Mouse (Mus musculus) limb, embryonic 11.5 days (tissue): ENCODE data around the gene Cygb. TPM values are rescaled to one million over a fixed set of nuclear protein-coding genes. Genes with fewer than 3 reads are reported as not detected.

Experiments
- ATAC-seq: fragments of 200-750 bp; cut with Nextera tagmentation; 2 replicates; pipeline ENCODE4 v1.8.0; 2017; ENCODE audit warnings: low read depth; ENCODE audit not compliant: insufficient number of reproducible peaks, low FRiP score, low TSS enrichment
- DNase-seq: peaks from one replicate; pipeline ENCODE4 v3.0.0-alpha.2; 2015; ENCODE audit warnings: low spot score
- H3K27ac ChIP-seq: fragments of 300-500 bp; sonication (generic); replicated peaks from 2 replicates; pipeline ENCODE4 v1.5.1; 2014; ENCODE audit warnings: low read depth, mild to moderate bottlenecking, low read length
- H3K27me3 ChIP-seq: fragments of 300-500 bp; sonication (generic); 2 replicates; pipeline ENCODE4 v1.6.1; 2014; ENCODE audit warnings: mild to moderate bottlenecking, low read length, mixed read lengths; ENCODE audit not compliant: control insufficient read depth, insufficient read depth
- H3K36me3 ChIP-seq: fragments of 300-500 bp; sonication (generic); 2 replicates; pipeline ENCODE4 v1.6.1; 2014; ENCODE audit warnings: mild to moderate bottlenecking, low read length, moderate library complexity, mixed read lengths; ENCODE audit not compliant: control insufficient read depth, insufficient read depth
- H3K4me1 ChIP-seq: fragments of 300-500 bp; sonication (generic); 2 replicates; pipeline ENCODE4 v1.6.1; 2014; ENCODE audit warnings: low read length, mixed read lengths; ENCODE audit not compliant: control insufficient read depth, insufficient read depth
- H3K4me2 ChIP-seq: fragments of 300-500 bp; sonication (generic); 2 replicates; pipeline ENCODE4 v1.6.1; 2014; ENCODE audit warnings: low read depth, mild to moderate bottlenecking, moderate library complexity; ENCODE audit not compliant: severe bottlenecking
- H3K4me3 ChIP-seq: fragments of 300-500 bp; sonication (generic); 2 replicates; pipeline ENCODE4 v1.5.1; 2014; ENCODE audit warnings: low read depth, low read length
- H3K9ac ChIP-seq: fragments of 300-500 bp; sonication (generic); 2 replicates; pipeline ENCODE4 v1.6.1; 2014; ENCODE audit warnings: mild to moderate bottlenecking, low read length
- H3K9me3 ChIP-seq: fragments of 300-500 bp; sonication (generic); 2 replicates; pipeline ENCODE4 v1.6.1; 2016; ENCODE audit warnings: low read length; ENCODE audit not compliant: control insufficient read depth
- WGBS: fragments of 180-500 bp; shearing (Covaris S2); extraction: QIAGEN DNeasy Blood & Tissue Kit; methylation state at CpG from one replicate; pipeline ENCODE4 v1.1.7; 2014; 5-methylcytosine and 5-hydroxymethylcytosine counted together
- polyA plus RNA-seq: library from polyadenylated mRNA; unstranded; fragments of >200 nt; fragmentation: Nextera tagmentation; extraction: Ambion mirVana; gene quantifications from 2 replicates; pipeline ENCODE4 v1.2.1, GENCODE M21; 2014

The Cygb gene
- polyA plus RNA-seq, 1 experiment from 2014 or later = 2.3 TPM

- 43% methylated on average over 18 of the region's 18 CpGs for WGBS
- ATAC-seq = no peak
Observed at GRCm38 (mm10) chr11:116690701-116691575, 36.8 kb upstream of the Cygb start.

GRCm38 (mm10) chr11:116689622-116690021 lies 35.5 kb upstream of the Cygb start:
- no peak overlapping the region for H3K4me2 ChIP-seq
- no peak overlapping the region for H3K27ac ChIP-seq
- 95% methylated on average over 10 of the region's 10 CpGs for WGBS
- H3K4me1 ChIP-seq = peaks cover 4% of the 10 kb centered on the region
- no peak overlapping the region for H3K4me3 ChIP-seq
- no peaks in the 10 kb centered on the region for H3K36me3 ChIP-seq
- ATAC-seq (no peak), DNase-seq (no peak)
- no peak overlapping the region for H3K9ac ChIP-seq
- peaks cover 12% of the 10 kb centered on the region for H3K27me3 ChIP-seq
- no peaks in the 10 kb centered on the region for H3K9me3 ChIP-seq

More at GRCm38 (mm10) chr11:116690701-116691575, 36.8 kb upstream of the Cygb start:
- H3K36me3 ChIP-seq = no peaks in the 10 kb centered on the region
- no peaks in the 10 kb centered on the region for H3K9me3 ChIP-seq
- H3K4me1 ChIP-seq = peaks cover 9% of the 10 kb centered on the region
- no peak for DNase-seq
- H3K27ac ChIP-seq = no peak overlapping the region
- no peak overlapping the region for H3K9ac ChIP-seq
- no peak overlapping the region for H3K4me3 ChIP-seq
- H3K4me2 ChIP-seq = no peak overlapping the region
- peaks cover 22% of the 10 kb centered on the region for H3K27me3 ChIP-seq

- no peak overlapping the region for H3K27ac ChIP-seq
- no peaks in the 10 kb centered on the region for H3K9me3 ChIP-seq
- H3K4me3 ChIP-seq = no peak overlapping the region
- H3K9ac ChIP-seq = no peak overlapping the region; the same call in 1 of the 2 replicates
- no peaks in the 10 kb centered on the region for H3K36me3 ChIP-seq
- H3K4me1 ChIP-seq = no peaks in the 10 kb centered on the region
- ATAC-seq (no peak), DNase-seq (no peak)
- H3K27me3 ChIP-seq = no peaks in the 10 kb centered on the region
- WGBS = 80% methylated on average over 8 of the region's 8 CpGs
- H3K4me2 ChIP-seq = no peak overlapping the region
Observed at GRCm38 (mm10) chr11:116687897-116688296, 33.8 kb upstream of the Cygb start.

GRCm38 (mm10) chr11:116685729-116686128 lies 31.6 kb upstream of the Cygb start:
- H3K4me3 ChIP-seq = no peak overlapping the region
- no peaks in the 10 kb centered on the region for H3K27me3 ChIP-seq
- DNase-seq (no peak), ATAC-seq (no peak)
- no peak overlapping the region for H3K4me2 ChIP-seq
- H3K4me1 ChIP-seq = no peaks in the 10 kb centered on the region
- H3K9ac ChIP-seq = no peak overlapping the region
- 80% methylated on average over 9 of the region's 9 CpGs for WGBS
- no peak overlapping the region for H3K27ac ChIP-seq
- no peaks in the 10 kb centered on the region for H3K9me3 ChIP-seq
- peaks cover 3% of the 10 kb centered on the region; the same call in 1 of the 2 replicates for H3K36me3 ChIP-seq

- Histone ChIP-seq H3K4me3 (no peak overlapping the region), H3K9ac (no peak overlapping the region), H3K4me1 (no peaks in the 10 kb centered on the region), H3K36me3 (peaks cover 3% of the 10 kb centered on the region; the same call in 1 of the 2 replicates), H3K27me3 (no peaks in the 10 kb centered on the region), H3K27ac (no peak overlapping the region), H3K4me2 (no peak overlapping the region), H3K9me3 (no peaks in the 10 kb centered on the region)
- WGBS = 82% methylated on average over 4 of the region's 4 CpGs
- ATAC-seq = no peak
- no peak for DNase-seq
Observed at GRCm38 (mm10) chr11:116683777-116684176, 29.7 kb upstream of the Cygb start.

- ATAC-seq (no peak), DNase-seq (no peak)
- Histone ChIP-seq H3K4me2 (no peak overlapping the region), H3K27me3 (no peaks in the 10 kb centered on the region), H3K27ac (no peak overlapping the region), H3K9ac (no peak overlapping the region), H3K4me3 (no peak overlapping the region), H3K4me1 (no peaks in the 10 kb centered on the region), H3K9me3 (no peaks in the 10 kb centered on the region), H3K36me3 (peaks cover 3% of the 10 kb centered on the region; the same call in 1 of the 2 replicates)
- WGBS = 74% methylated on average over 14 of the region's 14 CpGs
Observed at GRCm38 (mm10) chr11:116682501-116683144, 28.5 kb upstream of the Cygb start.

GRCm38 (mm10) chr11:116681147-116681546 lies 27.0 kb upstream of the Cygb start:
- peaks cover 8% of the 10 kb centered on the region; the same call in 1 of the 2 replicates for H3K36me3 ChIP-seq
- WGBS = 84% methylated on average over 4 of the region's 4 CpGs
- no peaks in the 10 kb centered on the region for H3K4me1 ChIP-seq
- H3K4me3 ChIP-seq = no peak overlapping the region
- H3K9me3 ChIP-seq = no peaks in the 10 kb centered on the region
- no peak for DNase-seq
- H3K27me3 ChIP-seq = no peaks in the 10 kb centered on the region
- no peak overlapping the region for H3K27ac ChIP-seq
- no peak overlapping the region for H3K9ac ChIP-seq
- no peak overlapping the region for H3K4me2 ChIP-seq
- ATAC-seq = no peak

GRCm38 (mm10) chr11:116680321-116681091 lies 26.4 kb upstream of the Cygb start:
- Histone ChIP-seq H3K4me3 (no peak overlapping the region), H3K27ac (no peak overlapping the region), H3K9me3 (no peaks in the 10 kb centered on the region), H3K4me1 (no peaks in the 10 kb centered on the region), H3K9ac (no peak overlapping the region), H3K4me2 (no peak overlapping the region), H3K27me3 (no peaks in the 10 kb centered on the region), H3K36me3 (peaks cover 13% of the 10 kb centered on the region; the same call in 1 of the 2 replicates)
- ATAC-seq (no peak), DNase-seq (no peak)
- 76% methylated on average over 23 of the region's 24 CpGs for WGBS
